Mouse (Mus musculus) limb, embryonic 14.5 days (tissue): Measurements from ENCODE around the gene Gsdma2. TPM values are rescaled to one million over a fixed set of nuclear protein-coding genes. Genes with fewer than 3 reads are reported as not detected.
"Not testable (repeated sequence)": the region's sequence is repeated elsewhere in the genome, so short reads cannot be mapped to it uniquely, and the experiment has no call there.

Experiments
- ATAC-seq: fragments of 200-750 bp; cut with Nextera tagmentation; 2 replicates; pipeline ENCODE4 v1.8.0; 2017; ENCODE audit warnings: low read depth, moderate number of reproducible peaks, moderate TSS enrichment; ENCODE audit not compliant: low FRiP score
- DNase-seq: peaks from one replicate; pipeline ENCODE4 v3.0.0-alpha.2; 2015; ENCODE audit warnings: low spot score
- H3K27ac ChIP-seq: fragments of 300-500 bp; sonication (generic); replicated peaks from 2 replicates; pipeline ENCODE4 v1.5.1; 2014; ENCODE audit warnings: low read depth, mild to moderate bottlenecking, low read length, moderate library complexity, mixed read lengths
- H3K27me3 ChIP-seq: fragments of 300-500 bp; sonication (generic); 2 replicates; pipeline ENCODE4 v1.6.1; 2014; ENCODE audit warnings: low read length, mixed read lengths; ENCODE audit not compliant: control insufficient read depth, insufficient read depth
- H3K36me3 ChIP-seq: fragments of 300-500 bp; sonication (generic); 2 replicates; pipeline ENCODE4 v1.6.1; 2014; ENCODE audit warnings: mild to moderate bottlenecking, low read length, moderate library complexity, mixed read lengths; ENCODE audit not compliant: control insufficient read depth, insufficient read depth
- H3K4me1 ChIP-seq: fragments of 300-500 bp; sonication (generic); 2 replicates; pipeline ENCODE4 v1.6.1; 2014; ENCODE audit warnings: antibody characterized with exemption, low read length, mixed read lengths; ENCODE audit not compliant: control insufficient read depth, insufficient read depth
- H3K4me2 ChIP-seq: fragments of 300-500 bp; sonication (generic); replicated peaks from 2 replicates; pipeline ENCODE4 v1.6.1; 2014; ENCODE audit warnings: low read depth, mild to moderate bottlenecking, low read length, moderate library complexity; ENCODE audit not compliant: severe bottlenecking
- H3K4me3 ChIP-seq: fragments of 300-500 bp; sonication (generic); replicated peaks from 2 replicates; pipeline ENCODE4 v1.5.1; 2014; ENCODE audit warnings: low read length
- H3K9ac ChIP-seq: fragments of 300-500 bp; sonication (generic); 2 replicates; pipeline ENCODE4 v1.6.1; 2014; ENCODE audit warnings: mild to moderate bottlenecking, low read depth, low read length, moderate library complexity; ENCODE audit not compliant: severe bottlenecking
- H3K9me3 ChIP-seq: fragments of 300-500 bp; sonication (generic); 2 replicates; pipeline ENCODE4 v1.6.1; 2016; ENCODE audit warnings: low read length; ENCODE audit not compliant: control insufficient read depth
- POLR2A ChIP-seq: fragments of 200-500 bp; IDR thresholded peaks from 2 replicates; pipeline ENCODE4 v1.8.0; 2012; ENCODE audit warnings: inconsistent platforms, mild to moderate bottlenecking, moderate library complexity, borderline replicate concordance; ENCODE audit not compliant: insufficient read depth, insufficient read length; ENCODE audit errors: extremely low read depth
- WGBS: fragments of 180-500 bp; shearing (Covaris S2); extraction: QIAGEN DNeasy Blood & Tissue Kit; methylation state at CpG from one replicate; pipeline ENCODE4 v1.1.7; 2014; 5-methylcytosine and 5-hydroxymethylcytosine counted together
- polyA plus RNA-seq, 2 experiments: library from polyadenylated mRNA; depleted of rRNA in 1 of 2; stranded (reverse) in 1 of 2; unstranded in 1 of 2; fragments of >200 nt; fragmentation: Nextera tagmentation in 1 of 2; extraction: Ambion mirVana in 1 of 2; gene quantifications; 2 replicates each; pipeline versions ENCODE4 v1.2.1 to v1.2.3; 2012 to 2014

The Gsdma2 gene
- polyA plus RNA-seq, 2 experiments, result not detected

- H3K4me3 ChIP-seq, result no peak within 1 kb of the TSS
- H3K4me1 ChIP-seq, result no peaks in the 10 kb centered on the region
- DNase-seq (no peak), ATAC-seq (no peak)
- no peaks in the 10 kb centered on the region for H3K27me3 ChIP-seq
- WGBS, result 89% methylated on average over 10 of the region's 10 CpGs
- no peak within 1 kb of the TSS for H3K4me2 ChIP-seq
- no peak within 1 kb of the TSS for H3K27ac ChIP-seq
- TF ChIP-seq POLR2A, result no peak
- no peak within 1 kb of the TSS for H3K9ac ChIP-seq
- H3K36me3 ChIP-seq, result no peaks in the 10 kb centered on the region
- H3K9me3 ChIP-seq, result no peaks in the 10 kb centered on the region
Observed at GRCm38 (mm10) chr11:98625611-98626410, 20.7 kb upstream of the Gsdma2 start, which contains the start of the genes Gm12355 and Gsdma3. TSS of gene Gm12355 (minus strand) at chr11:98625661. TSS of gene Gsdma3 (plus strand) at chr11:98626360.

DNA sequence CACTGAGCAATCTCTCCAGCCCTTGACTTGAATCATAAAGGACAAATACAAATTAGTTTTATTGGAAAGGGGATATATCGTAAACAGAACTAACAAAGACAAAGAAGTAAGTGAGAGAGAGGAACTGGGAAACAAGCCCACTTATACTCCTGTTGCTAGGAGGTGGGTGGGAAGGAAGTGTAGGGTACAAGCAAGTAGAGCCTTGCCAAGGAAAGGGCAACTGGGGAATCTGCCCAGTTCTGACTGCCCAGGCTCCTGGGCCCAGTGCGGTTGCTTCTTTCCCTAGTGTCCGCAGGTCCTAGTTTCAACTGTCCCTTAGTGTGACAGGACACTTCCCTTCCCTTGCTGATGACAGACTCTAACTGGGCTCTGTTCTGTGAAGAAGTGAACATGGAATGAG, 17.9 kb upstream of the Gsdma2 start:
- DNase-seq (no peak), ATAC-seq (no peak)
- H3K4me1 ChIP-seq, result no peaks in the 10 kb centered on the region
- H3K27ac ChIP-seq, result no peak overlapping the region
- TF ChIP-seq POLR2A, result no peak
- no peak overlapping the region for H3K4me2 ChIP-seq
- H3K4me3 ChIP-seq, result no peak overlapping the region
- no peak overlapping the region for H3K9ac ChIP-seq
- H3K9me3 ChIP-seq, result no peaks in the 10 kb centered on the region
- 91% methylated on average over 3 of the region's 3 CpGs for whole genome bisulfite sequencing
- no peaks in the 10 kb centered on the region for H3K36me3 ChIP-seq
- no peaks in the 10 kb centered on the region for H3K27me3 ChIP-seq

GRCm38 (mm10) chr11:98630646-98631045, 15.9 kb upstream of the Gsdma2 start:
- WGBS, result 84% methylated on average over 5 of the region's 5 CpGs
- TF ChIP-seq POLR2A, result no peak
- H3K9me3 ChIP-seq, result no peaks in the 10 kb centered on the region
- H3K36me3 ChIP-seq, result no peaks in the 10 kb centered on the region
- H3K4me2 ChIP-seq, result no peak overlapping the region
- H3K4me3 ChIP-seq, result no peak overlapping the region
- H3K9ac ChIP-seq, result no peak overlapping the region
- no peaks in the 10 kb centered on the region for H3K4me1 ChIP-seq
- ATAC-seq, result no peak
- H3K27ac ChIP-seq, result no peak overlapping the region
- no peaks in the 10 kb centered on the region for H3K27me3 ChIP-seq
- DNase-seq, result no peak

- H3K36me3 ChIP-seq, ATAC-seq, H3K4me2 ChIP-seq, H3K9ac ChIP-seq, DNase-seq, H3K9me3 ChIP-seq, H3K4me3 ChIP-seq, H3K27me3 ChIP-seq, H3K27ac ChIP-seq, H3K4me1 ChIP-seq: not testable (repeated sequence)
- WGBS, result 29% methylated on average over 9 of the region's 10 CpGs
Observed at GRCm38 (mm10) chr11:98635312-98635970, 11.1 kb upstream of the Gsdma2 start.

- no peak overlapping the region for H3K4me3 ChIP-seq
- 65% methylated on average over 1 of the region's 1 CpGs for WGBS
Observed at GRCm38 (mm10) chr11:98637501-98637900, 9.1 kb upstream of the Gsdma2 start.

More at GRCm38 (mm10) chr11:98637501-98637900, 9.1 kb upstream of the Gsdma2 start:
- H3K9ac ChIP-seq, result no peak overlapping the region
- no peak overlapping the region for H3K27ac ChIP-seq
- ATAC-seq (no peak), DNase-seq (no peak)
- no peaks in the 10 kb centered on the region for H3K27me3 ChIP-seq
- no peak for TF ChIP-seq POLR2A
- H3K9me3 ChIP-seq, result no peaks in the 10 kb centered on the region
- no peak overlapping the region for H3K4me2 ChIP-seq
- no peaks in the 10 kb centered on the region for H3K36me3 ChIP-seq
- H3K4me1 ChIP-seq, result no peaks in the 10 kb centered on the region
